Mouse (Mus musculus): ENCODE results near the gene Col15a1.

Gene Col15a1

GRCm38 (mm10) chr4:47231322-47231721, 23.4 kb downstream of the Col15a1 start:
- DNase-seq, result no peak

GRCm38 (mm10) chr4:47233192-47233835, 25.4 kb downstream of the Col15a1 start:
- DNase-seq, result no peak

GRCm38 (mm10) chr4:47234667-47235267, 26.8 kb downstream of the Col15a1 start:
- peak; percentile 82 to 83 for DNase-seq

GRCm38 (mm10) chr4:47235312-47235711, 27.4 kb downstream of the Col15a1 start:
- DNase-seq, result peak in 1 of 2 experiments; percentile 41

- DNase-seq, result no peak
Measured at GRCm38 (mm10) chr4:47236104-47236503, 28.1 kb downstream of the Col15a1 start.

- peak; percentile 52 to 68 for DNase-seq
Measured at GRCm38 (mm10) chr4:47237220-47237619, 29.3 kb downstream of the Col15a1 start.

GRCm38 (mm10) chr4:47239114-47239513, 31.2 kb downstream of the Col15a1 start:
- DNase-seq, result no peak

GRCm38 (mm10) chr4:47240901-47241300, 32.9 kb downstream of the Col15a1 start:
- no peak for DNase-seq

- DNase-seq, result no peak
Measured at GRCm38 (mm10) chr4:47242127-47242526, 34.2 kb downstream of the Col15a1 start.

- DNase-seq, result no peak
Measured at GRCm38 (mm10) chr4:47244651-47245050, 36.7 kb downstream of the Col15a1 start.

- DNase-seq, result no peak
Measured at GRCm38 (mm10) chr4:47245621-47246020, 37.7 kb downstream of the Col15a1 start.

GRCm38 (mm10) chr4:47246811-47247210, 38.9 kb downstream of the Col15a1 start:
- peak in 1 of 2 experiments; percentile 74 for DNase-seq

- no peak for DNase-seq
Measured at GRCm38 (mm10) chr4:47247574-47247973, 39.6 kb downstream of the Col15a1 start.

GRCm38 (mm10) chr4:47249193-47249592, 41.2 kb downstream of the Col15a1 start:
- DNase-seq, result no peak

GRCm38 (mm10) chr4:47251069-47251468, 43.1 kb downstream of the Col15a1 start:
- peak; percentile 91 to 94 for DNase-seq

GRCm38 (mm10) chr4:47251693-47252435, 43.9 kb downstream of the Col15a1 start:
- DNase-seq, result peak; percentile 73 to 85

GRCm38 (mm10) chr4:47252627-47253026, 44.7 kb downstream of the Col15a1 start:
- no peak for DNase-seq

GRCm38 (mm10) chr4:47255641-47256040, 47.7 kb downstream of the Col15a1 start:
- DNase-seq, result peak; percentile 87 to 89

GRCm38 (mm10) chr4:47258201-47258600, 50.2 kb downstream of the Col15a1 start:
- DNase-seq, result no peak

- no peak for DNase-seq
Measured at GRCm38 (mm10) chr4:47261049-47261448, 53.1 kb downstream of the Col15a1 start.

GRCm38 (mm10) chr4:47261919-47262318, 54.0 kb downstream of the Col15a1 start:
- DNase-seq, result no peak

- DNase-seq, result peak in 1 of 2 experiments; percentile 36
Measured at GRCm38 (mm10) chr4:47265555-47265954, 57.6 kb downstream of the Col15a1 start.

GRCm38 (mm10) chr4:47272452-47273130, 64.6 kb downstream of the Col15a1 start:
- no peak for DNase-seq

Measured in cerebellum, postnatal 10 days (tissue).